Mouse (Mus musculus): ENCODE results near the gene Spats2l. TPM values are rescaled to one million over a fixed set of nuclear protein-coding genes. Genes with fewer than 3 reads are reported as not detected.

Spats2l gene
- total and polyA plus RNA-seq, 2 experiments from 2014 or later, result 34.8 to 80.4 TPM

DNA sequence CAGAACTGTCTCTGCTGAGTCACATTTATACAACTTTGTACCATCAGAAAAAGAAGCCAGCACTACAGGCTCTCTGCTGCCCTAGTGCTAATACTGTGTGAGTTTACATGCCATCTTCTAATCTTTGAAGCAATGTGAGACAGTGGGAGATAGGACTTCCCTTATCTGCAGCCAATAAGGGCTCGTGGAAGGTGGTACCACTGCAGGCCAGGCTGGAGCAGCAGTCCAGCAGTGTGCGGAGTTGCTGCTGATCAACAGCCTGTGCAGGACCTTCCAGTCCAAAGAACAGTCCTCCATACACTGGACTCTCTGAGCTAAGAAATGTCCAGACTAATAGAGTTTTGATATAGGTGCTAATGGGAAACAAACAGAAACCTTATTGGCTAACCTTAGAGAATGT lies 59.2 kb downstream of the Spats2l start:
- WGBS, result 94% methylated on average over 2 of the region's 2 CpGs

DNA sequence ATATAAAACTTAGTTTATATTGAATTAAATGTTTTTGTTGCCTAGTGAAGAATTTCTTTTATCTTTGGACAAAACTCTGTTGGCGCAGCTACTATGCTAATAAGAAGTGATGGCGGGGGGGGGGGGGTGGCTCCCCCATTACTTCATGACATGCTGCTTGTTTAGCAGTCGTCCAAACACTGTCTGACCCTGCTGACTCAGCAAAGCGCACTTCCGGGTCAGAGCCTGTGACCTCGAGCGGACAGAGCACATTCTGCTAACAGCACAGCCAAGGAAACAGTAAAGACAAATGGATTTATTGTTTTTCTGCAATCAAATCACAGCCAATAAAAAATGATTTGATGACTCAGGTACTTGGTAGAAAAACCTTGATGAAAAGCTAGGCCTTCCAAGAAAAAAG lies 61.2 kb downstream of the Spats2l start:
- DNase-seq (ENCODE audit: low spot score) (no peak), ATAC-seq (ENCODE audit: low FRiP score) (no peak)
- Histone ChIP-seq H3K9me3 (ENCODE audit: low read length) (no peaks in the 10 kb centered on the region), H3K36me3 (ENCODE audit: insufficient read depth, low read length) (no peaks in the 10 kb centered on the region), H3K9ac (replicated peaks; ENCODE audit: low read length, poor library complexity, severe bottlenecking) (no peak overlapping the region), H3K27me3 (ENCODE audit: insufficient read depth, low read length) (no peaks in the 10 kb centered on the region), H3K4me2 (ENCODE audit: low read depth, low read length, poor library complexity, severe bottlenecking) (no peak overlapping the region), H3K4me3 (ENCODE audit: low read depth, low read length) (no peak overlapping the region), H3K27ac (ENCODE audit: low read depth, low read length) (no peak overlapping the region), H3K4me1 (ENCODE audit: insufficient read depth, low read length) (0 out of 2 replicates have a peak, but pooled peaks cover 3% of the 10 kb centered on the region)
- no peak for TF ChIP-seq CTCF (IDR thresholded peaks at IDR 0.05)
- WGBS, result 74% methylated on average over 7 of the region's 7 CpGs

More for the DNA sequence above, 59.2 kb downstream of the Spats2l start:
- no peak overlapping the region for H3K4me3 ChIP-seq (ENCODE audit: low read depth, low read length)
- no peaks in the 10 kb centered on the region for H3K9me3 ChIP-seq (ENCODE audit: low read length)
- ATAC-seq (ENCODE audit: low FRiP score) (0 out of 2 replicates have a peak, but pooled peaks have one; percentile 23), DNase-seq (ENCODE audit: low spot score) (no peak)
- no peak overlapping the region for H3K4me2 ChIP-seq (ENCODE audit: low read depth, low read length, poor library complexity, severe bottlenecking)
- 0 out of 2 replicates have a peak, but pooled peaks cover 3% of the 10 kb centered on the region for H3K4me1 ChIP-seq (ENCODE audit: insufficient read depth, low read length)
- H3K27me3 ChIP-seq (ENCODE audit: insufficient read depth, low read length), result no peaks in the 10 kb centered on the region
- no peak for TF ChIP-seq CTCF (IDR thresholded peaks at IDR 0.05)
- 0 out of 2 replicates have a peak, but pooled peaks cover 4% of the 10 kb centered on the region for H3K36me3 ChIP-seq (ENCODE audit: insufficient read depth, low read length)
- no peak overlapping the region for H3K9ac ChIP-seq (replicated peaks; ENCODE audit: low read length, poor library complexity, severe bottlenecking)
- H3K27ac ChIP-seq (ENCODE audit: low read depth, low read length), result no peak overlapping the region

DNA sequence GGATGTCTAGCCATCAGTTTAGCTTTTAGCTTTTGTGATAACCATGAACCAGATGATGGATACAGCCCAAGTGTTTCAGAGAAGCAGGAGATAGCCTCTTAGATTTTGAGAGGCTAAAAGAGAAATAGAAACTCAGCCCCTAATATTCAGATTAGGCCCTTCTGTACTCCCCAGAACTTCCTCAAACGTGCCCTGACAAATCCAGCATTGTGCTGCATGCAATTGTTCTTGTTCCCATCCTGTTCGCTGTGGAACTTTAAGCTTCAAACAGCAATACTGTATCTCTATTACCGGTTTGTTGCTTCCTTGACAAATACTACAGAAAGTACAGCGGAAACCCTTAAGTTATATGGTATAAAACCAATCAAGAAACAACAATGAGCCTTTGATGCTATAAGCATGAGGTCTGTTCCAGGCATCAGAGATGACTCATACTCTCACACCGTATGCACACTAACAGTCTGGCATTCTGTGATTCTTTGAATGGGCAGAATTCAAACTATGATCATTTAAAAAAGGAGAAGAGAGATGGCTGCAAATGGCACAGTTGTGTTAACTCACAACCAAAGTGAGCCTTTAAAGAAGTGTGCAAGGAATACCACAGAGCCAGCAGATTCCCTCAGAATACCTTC lies 62.8 kb downstream of the Spats2l start:
- no peak for DNase-seq (ENCODE audit: low spot score)
- Histone ChIP-seq H3K9me3 (ENCODE audit: low read length) (no peaks in the 10 kb centered on the region), H3K27ac (ENCODE audit: low read depth, low read length) (no peak overlapping the region), H3K4me2 (ENCODE audit: low read depth, low read length, poor library complexity, severe bottlenecking) (no peak overlapping the region), H3K4me3 (ENCODE audit: low read depth, low read length) (no peak overlapping the region), H3K4me1 (ENCODE audit: insufficient read depth, low read length) (0 out of 2 replicates have a peak, but pooled peaks cover 3% of the 10 kb centered on the region), H3K27me3 (ENCODE audit: insufficient read depth, low read length) (no peaks in the 10 kb centered on the region), H3K36me3 (ENCODE audit: insufficient read depth, low read length) (no peaks in the 10 kb centered on the region; the same call in 1 of the 2 replicates), H3K9ac (replicated peaks; ENCODE audit: low read length, poor library complexity, severe bottlenecking) (no peak overlapping the region)
- 71% methylated on average over 5 of the region's 5 CpGs for WGBS
- no peak for TF ChIP-seq CTCF (IDR thresholded peaks at IDR 0.05)
- ATAC-seq (ENCODE audit: low FRiP score), result no peak

DNA sequence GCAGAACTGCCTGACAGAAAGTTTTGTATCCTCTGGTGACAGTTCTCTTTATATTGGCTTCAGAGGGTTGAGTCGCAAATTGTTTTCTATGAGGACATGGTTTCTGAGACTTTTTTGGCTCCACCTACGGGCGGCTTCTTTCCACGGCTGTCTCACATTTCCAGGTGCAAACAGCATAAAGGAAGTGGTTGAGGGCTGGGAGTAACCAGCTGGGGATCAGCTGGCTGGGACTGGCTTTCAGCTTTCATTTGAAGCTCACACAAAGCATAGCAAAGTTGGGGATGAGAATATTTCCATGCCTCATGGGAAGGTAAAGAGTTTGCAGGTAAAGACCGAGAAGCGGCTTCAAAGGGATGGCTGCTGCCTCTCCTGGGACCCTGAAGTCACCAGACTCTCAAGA lies 65.9 kb downstream of the Spats2l start:
- Histone ChIP-seq H3K27ac (ENCODE audit: low read depth, low read length) (no peak overlapping the region), H3K27me3 (ENCODE audit: insufficient read depth, low read length) (no peaks in the 10 kb centered on the region), H3K4me2 (ENCODE audit: low read depth, low read length, poor library complexity, severe bottlenecking) (no peak overlapping the region), H3K9me3 (ENCODE audit: low read length) (no peaks in the 10 kb centered on the region), H3K9ac (replicated peaks; ENCODE audit: low read length, poor library complexity, severe bottlenecking) (no peak overlapping the region), H3K4me1 (ENCODE audit: insufficient read depth, low read length) (no peaks in the 10 kb centered on the region), H3K4me3 (ENCODE audit: low read depth, low read length) (no peak overlapping the region), H3K36me3 (ENCODE audit: insufficient read depth, low read length) (no peaks in the 10 kb centered on the region; the same call in 1 of the 2 replicates)
- 91% methylated on average over 6 of the region's 6 CpGs for whole genome bisulfite sequencing
- DNase-seq (ENCODE audit: low spot score) (no peak), ATAC-seq (ENCODE audit: low FRiP score) (no peak)
- no peak for TF ChIP-seq CTCF (IDR thresholded peaks at IDR 0.05)

DNA sequence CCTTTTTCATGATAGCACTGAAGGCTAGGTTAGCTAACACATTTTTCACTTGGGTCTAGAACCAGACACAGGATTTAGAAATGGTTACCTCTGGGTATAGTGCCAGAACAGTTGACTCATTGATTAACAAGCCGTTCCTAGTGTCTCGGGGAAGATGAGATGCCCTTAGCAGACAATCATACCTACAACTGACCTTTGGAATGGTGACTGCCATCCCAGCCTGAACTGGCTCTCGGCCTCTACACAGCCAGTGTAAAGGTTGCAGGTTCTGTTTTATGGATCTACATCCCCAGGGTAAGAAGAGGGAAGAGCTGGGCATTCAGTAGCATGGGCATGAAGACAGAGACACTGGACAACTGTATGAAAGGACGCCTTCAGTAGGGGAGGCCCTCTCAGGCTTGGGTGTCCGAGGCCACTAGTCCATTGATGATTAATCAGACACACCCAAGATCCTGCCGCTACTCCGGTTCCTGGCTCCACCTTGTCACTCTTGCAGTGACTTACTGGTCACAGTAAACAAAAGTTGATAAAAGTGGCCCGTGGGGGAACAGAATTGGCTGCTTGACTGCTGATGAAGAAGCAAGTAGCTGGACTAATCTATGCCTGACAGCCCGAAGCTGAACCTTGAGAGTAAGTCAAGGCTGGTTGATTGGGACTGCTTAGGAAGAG lies 71.2 kb downstream of the Spats2l start:
- no peak for TF ChIP-seq CTCF (IDR thresholded peaks at IDR 0.05)
- Histone ChIP-seq H3K4me3 (ENCODE audit: low read depth, low read length) (no peak overlapping the region), H3K9me3 (ENCODE audit: low read length) (no peaks in the 10 kb centered on the region), H3K36me3 (ENCODE audit: insufficient read depth, low read length) (no peaks in the 10 kb centered on the region; the same call in 1 of the 2 replicates), H3K4me1 (ENCODE audit: insufficient read depth, low read length) (0 out of 2 replicates have a peak, but pooled peaks cover 17% of the 10 kb centered on the region), H3K27me3 (ENCODE audit: insufficient read depth, low read length) (no peaks in the 10 kb centered on the region), H3K4me2 (ENCODE audit: low read depth, low read length, poor library complexity, severe bottlenecking) (no peak overlapping the region), H3K27ac (ENCODE audit: low read depth, low read length) (no peak overlapping the region), H3K9ac (replicated peaks; ENCODE audit: low read length, poor library complexity, severe bottlenecking) (no peak overlapping the region)
- DNase-seq (ENCODE audit: low spot score) (no peak), ATAC-seq (ENCODE audit: low FRiP score) (no peak)
- WGBS, result 87% methylated on average over 9 of the region's 9 CpGs
